Mouse (Mus musculus) MEL (cell line): ENCODE results near the gene Akap1. TPM values are rescaled to one million over a fixed set of nuclear protein-coding genes. Genes with fewer than 3 reads are reported as not detected.

Experiments used
- DNase-seq: peaks from one replicate; pipeline ENCODE4 v3.0.0; 2011; ENCODE audit warnings: low read depth, low spot score
- H3K27ac ChIP-seq: 2 replicates; pipeline ENCODE4 v1.5.1; 2012; ENCODE audit warnings: low read depth, mild to moderate bottlenecking, control low read depth, low read length, moderate library complexity; ENCODE audit not compliant: control insufficient read depth
- H3K27me3 ChIP-seq, 2 experiments: fragments of 150-350 bp in 1 of 2; sonication (generic) in 1 of 2; 2 replicates each; pipeline ENCODE4 v1.6.1; 2012; ENCODE audit warnings: low read length in 2 of 2, mild to moderate bottlenecking in 2 of 2, improper control_type of control experiment in 1 of 2, moderate library complexity in 1 of 2; ENCODE audit not compliant: insufficient read depth in 2 of 2, control insufficient read depth in 1 of 2
- H3K36me3 ChIP-seq, 2 experiments: 2 replicates each; pipeline ENCODE4 v1.6.1; 2012 to 2014; ENCODE audit warnings: low read length in 2 of 2, improper control_type of control experiment in 1 of 2, inconsistent platforms in 1 of 2, mild to moderate bottlenecking in 1 of 2; ENCODE audit not compliant: insufficient read depth in 2 of 2, control insufficient read depth in 1 of 2
- H3K4me1 ChIP-seq, 2 experiments: fragments of 150-350 bp in 1 of 2; sonication (generic) in 1 of 2; 2 replicates each; pipeline ENCODE4 v1.6.1; 2012; ENCODE audit warnings: low read length in 2 of 2, improper control_type of control experiment in 1 of 2, mild to moderate bottlenecking in 1 of 2; ENCODE audit not compliant: insufficient read depth in 2 of 2, control insufficient read depth in 1 of 2
- H3K4me3 ChIP-seq, 2 experiments: fragments of 150-350 bp in 1 of 2; sonication (generic) in 1 of 2; 2 replicates each; pipeline ENCODE4 v1.5.1; 2012; ENCODE audit warnings: low read depth in 2 of 2, low read length in 2 of 2, mild to moderate bottlenecking in 2 of 2, moderate library complexity in 2 of 2, control low read depth in 1 of 2, improper control_type of control experiment in 1 of 2; ENCODE audit not compliant: control insufficient read depth in 1 of 2, insufficient read depth in 1 of 2
- H3K79me2 ChIP-seq: 2 replicates; pipeline ENCODE4 v1.6.1; 2012; ENCODE audit warnings: mild to moderate bottlenecking, low read length, moderate library complexity; ENCODE audit not compliant: control insufficient read depth, poor library complexity, insufficient read depth
- H3K9ac ChIP-seq: 2 replicates; pipeline ENCODE4 v1.6.1; 2012; ENCODE audit warnings: low read depth, mild to moderate bottlenecking, control low read depth, low read length, moderate library complexity; ENCODE audit not compliant: control insufficient read depth, poor library complexity, severe bottlenecking
- H3K9me3 ChIP-seq: fragments of 150-350 bp; sonication (generic); replicated peaks from 2 replicates; pipeline ENCODE4 v1.6.1; 2012; ENCODE audit warnings: mild to moderate bottlenecking, low read length, improper control_type of control experiment, moderate library complexity; ENCODE audit not compliant: insufficient read depth
- BHLHE40 ChIP-seq: IDR thresholded peaks from 2 replicates; pipeline ENCODE4 v1.6.1; 2012; ENCODE audit warnings: low read depth, mild to moderate bottlenecking, inconsistent platforms, low read length, improper control_type of control experiment, borderline replicate concordance
- CHD1 ChIP-seq: IDR thresholded peaks from 2 replicates; pipeline ENCODE4 v1.6.1; 2012; ENCODE audit warnings: low read depth, mild to moderate bottlenecking, inconsistent platforms, low read length, improper control_type of control experiment
- CTCF ChIP-seq, 3 experiments: IDR thresholded peaks in 2 of 3; conservative IDR thresholded peaks in 1 of 3; 2 replicates each; pipeline ENCODE4 v1.5.1; 2011 to 2012; ENCODE audit warnings: low read length in 3 of 3, low read depth in 2 of 3, mild to moderate bottlenecking in 2 of 3, improper control_type of control experiment in 1 of 3, inconsistent platforms in 1 of 3, mixed read lengths in 1 of 3, moderate library complexity in 1 of 3; ENCODE audit not compliant: control insufficient read depth in 1 of 3, insufficient read depth in 1 of 3, poor library complexity in 1 of 3, severe bottlenecking in 1 of 3
- E2F4 ChIP-seq: IDR thresholded peaks from 2 replicates; pipeline ENCODE4 v1.6.1; 2011; ENCODE audit warnings: low read depth, low read length, improper control_type of control experiment, borderline replicate concordance
- ELF1 ChIP-seq: IDR thresholded peaks from 2 replicates; pipeline ENCODE4 v1.6.1; 2014; ENCODE audit warnings: low read depth, mild to moderate bottlenecking, inconsistent platforms, low read length, improper control_type of control experiment, moderate library complexity
- GABPA ChIP-seq: IDR thresholded peaks from 2 replicates; pipeline ENCODE4 v1.6.1; 2012; ENCODE audit warnings: low read depth, mild to moderate bottlenecking, inconsistent platforms, low read length, improper control_type of control experiment, moderate library complexity
- HCFC1 ChIP-seq: IDR thresholded peaks from 2 replicates; pipeline ENCODE4 v1.6.1; 2012; ENCODE audit warnings: low read depth, mild to moderate bottlenecking, inconsistent platforms, low read length, improper control_type of control experiment, moderate library complexity
- JUND ChIP-seq: IDR thresholded peaks from 2 replicates; pipeline ENCODE4 v1.6.1; 2011; ENCODE audit warnings: low read depth, mild to moderate bottlenecking, improper control_type of control experiment, low read length
- MEF2A ChIP-seq: IDR thresholded peaks from 2 replicates; pipeline ENCODE4 v1.6.1; 2014; ENCODE audit warnings: low read depth, mild to moderate bottlenecking, inconsistent platforms, low read length, improper control_type of control experiment; ENCODE audit not compliant: poor library complexity, insufficient replicate concordance, severe bottlenecking; ENCODE audit errors: extremely low read depth
- MXI1 ChIP-seq: IDR thresholded peaks from 2 replicates; pipeline ENCODE4 v1.6.1; 2011; ENCODE audit warnings: mild to moderate bottlenecking, low read depth, low read length, improper control_type of control experiment
- NELFE ChIP-seq: IDR thresholded peaks from 2 replicates; pipeline ENCODE4 v1.6.1; 2011; ENCODE audit warnings: low read depth, low read length, improper control_type of control experiment
- NRF1 ChIP-seq: IDR thresholded peaks from 2 replicates; pipeline ENCODE4 v1.6.1; 2014; ENCODE audit warnings: low read depth, mild to moderate bottlenecking, inconsistent platforms, low read length, improper control_type of control experiment, moderate library complexity; ENCODE audit not compliant: poor library complexity, insufficient read depth, severe bottlenecking
- POLR2A ChIP-seq, 2 experiments: IDR thresholded peaks; 2 replicates each; pipeline ENCODE4 v1.6.1; 2011 to 2012; ENCODE audit warnings: low read length in 2 of 2, mild to moderate bottlenecking in 2 of 2, control low read depth in 1 of 2, improper control_type of control experiment in 1 of 2, low read depth in 1 of 2, moderate library complexity in 1 of 2; ENCODE audit not compliant: control insufficient read depth in 1 of 2, insufficient read depth in 1 of 2, poor library complexity in 1 of 2
- POLR2AphosphoS2 ChIP-seq: IDR thresholded peaks from 2 replicates; pipeline ENCODE4 v1.6.1; 2011; ENCODE audit warnings: low read length, improper control_type of control experiment
- POLR2AphosphoS5 ChIP-seq: IDR thresholded peaks from 2 replicates; pipeline ENCODE4 v1.6.1; 2012; ENCODE audit warnings: low read depth, borderline replicate concordance, mild to moderate bottlenecking, inconsistent platforms, low read length, moderate library complexity, mixed read lengths
- RAD21 ChIP-seq: IDR thresholded peaks from 2 replicates; pipeline ENCODE4 v1.6.1; 2011; ENCODE audit warnings: mild to moderate bottlenecking, low read depth, low read length, improper control_type of control experiment
- TAL1 ChIP-seq: IDR thresholded peaks from 2 replicates; pipeline ENCODE4 v1.6.1; 2012; ENCODE audit warnings: mild to moderate bottlenecking, inconsistent platforms, low read length, moderate library complexity, mixed read lengths
- TCF12 ChIP-seq: IDR thresholded peaks from 2 replicates; pipeline ENCODE4 v1.6.1; 2014; ENCODE audit warnings: low read depth, mild to moderate bottlenecking, inconsistent platforms, low read length, improper control_type of control experiment, moderate library complexity
- UBTF ChIP-seq: IDR thresholded peaks from 2 replicates; pipeline ENCODE4 v1.6.1; 2012; ENCODE audit warnings: low read depth, mild to moderate bottlenecking, inconsistent platforms, low read length, improper control_type of control experiment, moderate library complexity, borderline replicate concordance; ENCODE audit not compliant: insufficient read depth
- USF2 ChIP-seq, 2 experiments: IDR thresholded peaks; 2 replicates each; pipeline ENCODE4 v1.6.1; 2011 to 2012; ENCODE audit warnings: improper control_type of control experiment in 2 of 2, low read length in 2 of 2, borderline replicate concordance in 1 of 2, inconsistent platforms in 1 of 2, low read depth in 1 of 2, mild to moderate bottlenecking in 1 of 2; ENCODE audit not compliant: insufficient read depth in 1 of 2
- polyA plus RNA-seq, 2 experiments: library from polyadenylated mRNA; stranded (reverse) in 1 of 2; unstranded in 1 of 2; fragments of >175 nt in 1 of 2; fragments of >200 nt in 1 of 2; gene quantifications; 2 replicates each; pipeline versions ENCODE4 v1.2.1 to v1.2.4; 2012; ENCODE audit warnings: low replicate concordance in 2 of 2, low read depth in 1 of 2; ENCODE audit not compliant: insufficient read length in 2 of 2, insufficient read depth in 1 of 2, missing spikeins in 1 of 2
- total RNA-seq: library from RNA; depleted of rRNA; stranded (reverse); fragments of 300-350 nt; gene quantifications from 2 replicates; pipeline ENCODE4 v1.2.3, GENCODE M21; 2012

Gene Akap1
- total and polyA plus RNA-seq, 3 experiments, result 39.0 to 70.5 (median 59.6) TPM

DNA sequence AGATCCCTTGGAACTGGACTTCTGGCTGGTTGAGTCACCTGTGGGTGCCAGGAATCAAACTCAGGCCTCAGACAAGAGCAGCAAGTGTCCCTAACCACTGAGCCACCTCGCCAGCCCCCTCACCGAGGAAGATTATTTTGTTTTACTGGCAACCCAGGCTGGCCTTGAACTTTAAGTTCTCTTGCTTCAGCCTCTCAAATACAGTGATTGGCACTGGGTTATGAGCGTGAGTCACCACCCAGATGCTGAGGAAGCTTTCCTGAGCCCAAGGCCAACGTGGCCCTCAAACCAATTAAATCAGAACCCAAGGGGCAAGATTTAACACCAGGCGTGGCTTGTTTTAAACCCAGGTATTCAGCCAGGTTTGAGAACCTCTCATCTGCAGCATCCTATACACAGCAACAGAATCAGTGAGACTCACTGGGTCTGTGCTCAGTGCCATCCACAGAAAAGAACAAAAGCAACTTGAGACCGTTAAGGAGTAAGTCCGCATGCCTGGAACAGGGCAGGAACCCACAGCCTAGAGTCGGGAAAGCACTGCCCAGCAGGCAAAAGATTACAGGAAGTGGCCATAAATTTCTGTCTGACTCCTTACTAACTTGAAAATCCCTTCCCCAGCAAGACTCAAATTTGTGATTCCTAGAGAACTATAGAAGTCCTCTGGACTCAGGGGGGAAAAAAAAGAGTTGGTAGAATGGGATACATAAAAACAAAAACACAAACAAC is 16.9 kb downstream of the Akap1 start:
- no peaks in the 10 kb centered on the region for H3K4me1 ChIP-seq
- no peaks in the 10 kb centered on the region for H3K27me3 ChIP-seq
- no peak overlapping the region for H3K27ac ChIP-seq
- no peak overlapping the region for H3K4me3 ChIP-seq
- H3K9me3 ChIP-seq, result no peaks in the 10 kb centered on the region
- peaks cover 37% of the 10 kb centered on the region for H3K79me2 ChIP-seq
- H3K36me3 ChIP-seq, result peaks cover 2 to 10% of the 10 kb centered on the region in 2 experiments
- H3K9ac ChIP-seq, result no peak overlapping the region
- no peak for DNase-seq
- TF ChIP-seq POLR2AphosphoS2 (no peak), E2F4 (no peak), TAL1 (no peak), USF2 (IDR thresholded peaks at IDR 0.05; ENCODE audit: borderline replicate concordance in 1 of 2, insufficient read depth in 1 of 2, low read depth in 1 of 2, low read length in 2 of 2) (no peak)

DNA sequence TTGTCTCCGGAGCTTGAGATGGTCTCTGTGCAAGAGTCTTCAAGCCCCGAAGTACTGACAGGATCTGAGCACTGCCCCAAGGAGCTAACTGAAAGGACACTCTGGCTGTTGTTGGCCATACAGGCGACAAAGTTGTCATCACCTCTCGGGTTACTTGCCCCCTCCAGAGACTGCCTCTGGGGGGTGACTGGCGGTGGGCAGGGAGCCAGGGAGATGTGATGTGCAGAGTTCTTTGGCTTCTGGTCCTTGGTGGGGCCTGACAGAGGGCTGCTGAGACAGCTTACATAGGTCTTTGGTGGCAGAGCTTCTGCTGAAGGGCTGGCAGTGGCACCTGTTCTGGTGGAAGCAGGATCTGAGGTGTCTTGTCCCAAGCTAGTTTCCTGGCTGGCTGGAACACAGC is 20.0 kb downstream of the Akap1 start:
- no peak for TF ChIP-seq TAL1
- no peak for TF ChIP-seq ELF1
- no peak for TF ChIP-seq CHD1
- TF ChIP-seq MXI1, result no peak
- TF ChIP-seq HCFC1, result no peak
- TF ChIP-seq MEF2A, result no peak
- TF ChIP-seq CTCF (IDR thresholded peaks at IDR 0.05 in 2 of 3, conservative IDR thresholded peaks at IDR 0.05 in 1 of 3; ENCODE audit: control insufficient read depth in 1 of 3, insufficient read depth in 1 of 3, low read depth in 2 of 3, low read length in 3 of 3, poor library complexity in 1 of 3, severe bottlenecking in 1 of 3), result no peak
- TF ChIP-seq JUND, result no peak
- no peak for TF ChIP-seq BHLHE40
- Histone ChIP-seq H3K36me3 (peaks cover 9 to 13% of the 10 kb centered on the region in 2 experiments), H3K27me3 (no peaks in the 10 kb centered on the region), H3K27ac (no peak overlapping the region), H3K9me3 (no peaks in the 10 kb centered on the region), H3K4me3 (no peak overlapping the region), H3K9ac (no peak overlapping the region), H3K79me2 (peaks cover 18% of the 10 kb centered on the region), H3K4me1 (peaks cover 4 to 10% of the 10 kb centered on the region in 2 experiments; a peak in 3 of 4 replicates)
- DNase-seq, result no peak

DNA sequence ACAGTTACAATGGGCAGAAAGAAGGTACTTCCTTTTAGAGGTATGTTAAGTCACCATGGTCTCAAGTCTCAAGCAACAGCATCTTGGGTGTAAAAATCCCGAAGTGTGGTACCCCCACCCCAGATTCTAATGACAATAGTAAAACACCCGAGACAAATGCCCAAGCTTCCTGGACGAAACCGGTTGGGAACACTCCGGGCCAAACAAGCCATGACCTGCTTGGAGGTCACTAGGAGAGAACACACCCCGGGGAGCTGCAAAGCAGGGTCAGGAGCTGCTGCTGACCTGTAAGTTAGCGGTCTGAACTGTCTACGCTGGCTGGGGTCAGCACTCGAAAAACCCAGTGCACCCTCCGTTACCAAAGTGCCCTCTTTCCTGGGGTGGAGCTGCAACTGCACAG is 21.1 kb downstream of the Akap1 start:
- Histone ChIP-seq H3K27ac (no peak overlapping the region), H3K79me2 (peaks cover 9% of the 10 kb centered on the region), H3K27me3 (no peaks in the 10 kb centered on the region), H3K36me3 (peaks cover 9 to 15% of the 10 kb centered on the region in 2 experiments), H3K9ac (no peak overlapping the region), H3K4me1 (peaks cover 4 to 10% of the 10 kb centered on the region in 2 experiments; a peak in 3 of 4 replicates), H3K9me3 (no peaks in the 10 kb centered on the region), H3K4me3 (no peak overlapping the region)
- no peak for DNase-seq
- no peak for TF ChIP-seq NELFE
- TF ChIP-seq POLR2A (IDR thresholded peaks at IDR 0.05; ENCODE audit: control insufficient read depth in 1 of 2, insufficient read depth in 1 of 2, low read depth in 1 of 2, low read length in 2 of 2, poor library complexity in 1 of 2), result no peak
- no peak for TF ChIP-seq NRF1
- no peak for TF ChIP-seq RAD21
- no peak for TF ChIP-seq POLR2AphosphoS5
- TF ChIP-seq TCF12, result no peak
- TF ChIP-seq UBTF, result no peak
- no peak for TF ChIP-seq GABPA
